Mouse (Mus musculus) limb, embryonic 11.5 days (tissue): ENCODE data around the gene Pcsk5. TPM values are rescaled to one million over a fixed set of nuclear protein-coding genes. Genes with fewer than 3 reads are reported as not detected.

ENCODE experiments used
- ATAC-seq: fragments of 200-750 bp; cut with Nextera tagmentation; 2 replicates; pipeline ENCODE4 v1.8.0; 2017; ENCODE audit warnings: low read depth; ENCODE audit not compliant: insufficient number of reproducible peaks, low FRiP score, low TSS enrichment
- DNase-seq: peaks from one replicate; pipeline ENCODE4 v3.0.0-alpha.2; 2015; ENCODE audit warnings: low spot score
- H3K27ac ChIP-seq: fragments of 300-500 bp; sonication (generic); replicated peaks from 2 replicates; pipeline ENCODE4 v1.5.1; 2014; ENCODE audit warnings: low read depth, mild to moderate bottlenecking, low read length
- H3K27me3 ChIP-seq: fragments of 300-500 bp; sonication (generic); 2 replicates; pipeline ENCODE4 v1.6.1; 2014; ENCODE audit warnings: mild to moderate bottlenecking, low read length, mixed read lengths; ENCODE audit not compliant: control insufficient read depth, insufficient read depth
- H3K36me3 ChIP-seq: fragments of 300-500 bp; sonication (generic); 2 replicates; pipeline ENCODE4 v1.6.1; 2014; ENCODE audit warnings: mild to moderate bottlenecking, low read length, moderate library complexity, mixed read lengths; ENCODE audit not compliant: control insufficient read depth, insufficient read depth
- H3K4me1 ChIP-seq: fragments of 300-500 bp; sonication (generic); 2 replicates; pipeline ENCODE4 v1.6.1; 2014; ENCODE audit warnings: low read length, mixed read lengths; ENCODE audit not compliant: control insufficient read depth, insufficient read depth
- H3K4me2 ChIP-seq: fragments of 300-500 bp; sonication (generic); 2 replicates; pipeline ENCODE4 v1.6.1; 2014; ENCODE audit warnings: low read depth, mild to moderate bottlenecking, moderate library complexity; ENCODE audit not compliant: severe bottlenecking
- H3K4me3 ChIP-seq: fragments of 300-500 bp; sonication (generic); 2 replicates; pipeline ENCODE4 v1.5.1; 2014; ENCODE audit warnings: low read depth, low read length
- H3K9ac ChIP-seq: fragments of 300-500 bp; sonication (generic); 2 replicates; pipeline ENCODE4 v1.6.1; 2014; ENCODE audit warnings: mild to moderate bottlenecking, low read length
- H3K9me3 ChIP-seq: fragments of 300-500 bp; sonication (generic); 2 replicates; pipeline ENCODE4 v1.6.1; 2016; ENCODE audit warnings: low read length; ENCODE audit not compliant: control insufficient read depth
- WGBS: fragments of 180-500 bp; shearing (Covaris S2); extraction: QIAGEN DNeasy Blood & Tissue Kit; methylation state at CpG from one replicate; pipeline ENCODE4 v1.1.7; 2014; 5-methylcytosine and 5-hydroxymethylcytosine counted together
- polyA plus RNA-seq: library from polyadenylated mRNA; unstranded; fragments of >200 nt; fragmentation: Nextera tagmentation; extraction: Ambion mirVana; gene quantifications from 2 replicates; pipeline ENCODE4 v1.2.1, GENCODE M21; 2014

Gene Pcsk5
- polyA plus RNA-seq, 1 experiment from 2014 or later: 10.5 TPM

- WGBS: 62% methylated on average over 6 of the region's 6 CpGs
- no peak overlapping the region for H3K4me2 ChIP-seq
- no peaks in the 10 kb centered on the region for H3K36me3 ChIP-seq
- 0 out of 2 replicates have a peak, but pooled peaks cover 3% of the 10 kb centered on the region for H3K27me3 ChIP-seq
- no peak overlapping the region for H3K4me3 ChIP-seq
- H3K27ac ChIP-seq: no peak overlapping the region
- H3K9me3 ChIP-seq: no peaks in the 10 kb centered on the region
- no peak overlapping the region for H3K9ac ChIP-seq
- ATAC-seq (no peak), DNase-seq (no peak)
- H3K4me1 ChIP-seq: peaks cover 9% of the 10 kb centered on the region; the same call in 1 of the 2 replicates
These were observed 175.2 kb downstream of the Pcsk5 start for GRCm38 (mm10) chr19:17662271-17662670.

DNA sequence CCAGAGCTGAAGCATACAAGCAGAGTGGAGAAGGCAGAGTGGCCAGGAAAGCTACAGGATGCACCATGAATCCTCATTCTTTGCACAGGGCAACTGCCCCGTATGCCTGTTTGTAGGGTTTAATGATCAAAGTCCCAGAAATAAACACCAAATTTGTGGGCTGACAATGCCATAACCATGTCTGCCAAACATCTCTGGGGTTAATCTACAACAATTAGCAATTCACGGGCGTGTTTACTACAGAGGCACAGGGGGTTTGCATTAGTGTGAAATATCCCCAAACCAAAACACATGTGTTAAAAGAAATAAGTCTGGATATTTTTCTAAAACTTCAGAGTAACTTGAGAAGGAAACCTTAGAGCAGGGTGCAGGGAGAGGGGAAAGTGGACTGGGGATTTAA lies 178.1 kb downstream of the Pcsk5 start:
- H3K9me3 ChIP-seq: no peaks in the 10 kb centered on the region
- peak; percentile 44; the same call in 1 of the 2 replicates for ATAC-seq
- no peak overlapping the region for H3K9ac ChIP-seq
- H3K27me3 ChIP-seq: 0 out of 2 replicates have a peak, but pooled peaks cover 3% of the 10 kb centered on the region
- peaks cover 9% of the 10 kb centered on the region; the same call in 1 of the 2 replicates for H3K4me1 ChIP-seq
- WGBS: 13% methylated on average over 3 of the region's 3 CpGs
- H3K4me2 ChIP-seq: no peak overlapping the region
- H3K27ac ChIP-seq: 0 out of 2 replicates have a peak overlapping the region, but pooled peaks have one; percentile 6
- H3K36me3 ChIP-seq: no peaks in the 10 kb centered on the region
- H3K4me3 ChIP-seq: no peak overlapping the region
- DNase-seq: peak; percentile 38

DNA sequence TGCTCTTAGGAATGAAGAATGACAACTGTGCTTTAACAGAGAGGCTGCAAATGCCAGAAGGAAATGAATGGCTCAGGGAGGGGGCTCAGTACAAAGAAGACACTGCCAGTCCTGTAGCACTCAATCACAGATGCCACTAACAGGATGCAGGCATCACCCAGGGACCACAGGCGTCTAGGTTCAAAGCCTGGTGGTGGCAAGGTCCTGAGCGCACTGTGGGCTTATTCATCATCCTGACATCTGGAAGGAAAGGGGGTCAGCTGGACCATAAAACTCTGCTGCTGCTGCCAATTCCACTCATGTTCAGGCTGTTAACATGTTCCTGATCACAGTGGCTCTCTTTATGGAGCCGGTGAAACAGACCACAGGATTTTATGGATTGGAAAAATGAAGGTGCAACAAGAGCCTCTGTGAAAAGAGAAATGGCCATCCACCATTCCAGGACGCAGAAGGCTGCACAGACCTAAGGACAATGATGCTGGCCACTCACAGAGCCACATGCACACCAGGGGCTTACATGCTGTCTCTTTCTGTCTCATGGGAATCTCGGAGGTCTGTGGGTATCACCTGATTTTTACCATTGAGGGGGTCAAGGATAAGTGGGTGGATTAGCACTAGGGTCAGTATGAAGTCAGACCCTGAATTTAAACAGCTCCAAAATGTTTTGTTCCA lies 186.5 kb downstream of the Pcsk5 start:
- H3K9ac ChIP-seq: no peak overlapping the region
- WGBS: 9% methylated on average over 5 of the region's 5 CpGs
- no peak overlapping the region for H3K4me3 ChIP-seq
- no peaks in the 10 kb centered on the region for H3K36me3 ChIP-seq
- no peaks in the 10 kb centered on the region for H3K27me3 ChIP-seq
- H3K9me3 ChIP-seq: no peaks in the 10 kb centered on the region
- DNase-seq (peak; percentile 83), ATAC-seq (peak; percentile 91)
- H3K4me1 ChIP-seq: peaks cover 23% of the 10 kb centered on the region
- H3K27ac ChIP-seq: no peak overlapping the region
- H3K4me2 ChIP-seq: 0 out of 2 replicates have a peak overlapping the region, but pooled peaks have one; percentile 3

GRCm38 (mm10) chr19:17649967-17650366 lies 187.5 kb downstream of the Pcsk5 start:
- H3K4me2 ChIP-seq: no peak overlapping the region
- no peak overlapping the region for H3K27ac ChIP-seq
- ATAC-seq (no peak), DNase-seq (peak; percentile 34)
- H3K9me3 ChIP-seq: no peaks in the 10 kb centered on the region
- H3K36me3 ChIP-seq: no peaks in the 10 kb centered on the region
- H3K9ac ChIP-seq: no peak overlapping the region
- peaks cover 23% of the 10 kb centered on the region for H3K4me1 ChIP-seq
- no peak overlapping the region for H3K4me3 ChIP-seq
- WGBS: 51% methylated on average over 3 of the region's 3 CpGs
- H3K27me3 ChIP-seq: no peaks in the 10 kb centered on the region

DNA sequence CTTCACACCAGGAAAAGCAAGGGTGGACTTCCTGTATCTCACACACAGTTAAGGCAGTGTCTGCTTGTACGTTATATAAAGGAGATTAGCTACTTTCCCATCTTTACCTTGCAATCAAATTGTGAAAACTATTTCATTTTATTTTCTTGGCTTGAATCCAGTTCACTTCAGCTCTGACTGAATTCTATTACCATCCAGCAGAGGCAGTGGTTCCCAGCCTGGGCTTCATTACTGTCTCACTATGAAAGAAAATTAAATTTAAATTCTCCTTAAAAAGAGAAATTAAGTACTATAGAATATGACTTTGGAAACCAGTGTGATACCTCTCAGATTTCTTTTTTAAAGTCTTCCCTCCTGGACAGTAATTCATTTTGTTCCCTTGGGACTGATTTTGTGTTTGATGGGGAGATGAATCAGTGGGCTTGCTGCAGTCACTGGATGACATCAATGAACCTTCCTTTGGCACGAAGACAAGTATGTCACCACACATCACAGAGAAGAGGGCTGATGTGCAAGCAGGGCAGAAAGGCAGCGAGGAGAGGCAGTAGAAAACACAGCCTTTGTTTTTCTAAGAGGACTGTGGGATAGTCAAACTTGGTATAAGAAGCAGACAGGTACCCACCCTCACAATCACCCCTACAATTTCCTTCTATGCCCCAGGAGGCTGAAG lies 194.2 kb downstream of the Pcsk5 start:
- Histone ChIP-seq H3K4me2 (no peak overlapping the region), H3K27ac (no peak overlapping the region), H3K4me3 (no peak overlapping the region), H3K27me3 (no peaks in the 10 kb centered on the region), H3K9me3 (no peaks in the 10 kb centered on the region), H3K9ac (no peak overlapping the region), H3K4me1 (no peaks in the 10 kb centered on the region), H3K36me3 (no peaks in the 10 kb centered on the region)
- ATAC-seq (no peak), DNase-seq (no peak)
- WGBS: 80% methylated on average over 3 of the region's 3 CpGs

- H3K9ac ChIP-seq: no peak overlapping the region
- H3K9me3 ChIP-seq: no peaks in the 10 kb centered on the region
- H3K27me3 ChIP-seq: no peaks in the 10 kb centered on the region
- 58% methylated on average over 6 of the region's 6 CpGs for WGBS
- H3K4me3 ChIP-seq: no peak overlapping the region
- H3K4me1 ChIP-seq: no peaks in the 10 kb centered on the region
- DNase-seq (no peak), ATAC-seq (no peak)
- H3K4me2 ChIP-seq: no peak overlapping the region
- H3K36me3 ChIP-seq: no peaks in the 10 kb centered on the region
- H3K27ac ChIP-seq: no peak overlapping the region
These were observed 201.4 kb downstream of the Pcsk5 start for GRCm38 (mm10) chr19:17635984-17636383.

DNA sequence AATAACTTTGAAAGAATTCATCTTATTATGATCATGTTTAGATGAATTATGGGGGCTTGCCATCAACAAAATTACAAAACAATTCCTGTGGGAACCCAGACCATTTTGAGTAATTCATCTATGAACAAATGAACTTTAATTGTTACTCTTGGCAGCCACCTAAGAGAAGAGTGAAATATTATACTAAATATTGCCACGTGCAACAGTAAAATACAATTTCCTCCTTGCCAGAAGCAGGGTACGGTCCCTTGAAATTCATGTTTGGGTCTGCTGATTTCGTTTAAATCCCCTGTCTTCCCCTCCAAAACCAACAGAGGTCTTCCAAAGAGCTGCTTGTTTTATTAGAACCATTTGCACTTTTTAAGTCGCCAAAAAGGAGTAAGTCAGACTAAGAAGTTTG lies 221.8 kb downstream of the Pcsk5 start:
- no peaks in the 10 kb centered on the region for H3K27me3 ChIP-seq
- no peak overlapping the region for H3K4me3 ChIP-seq
- H3K4me1 ChIP-seq: no peaks in the 10 kb centered on the region
- no peak overlapping the region for H3K9ac ChIP-seq
- H3K36me3 ChIP-seq: no peaks in the 10 kb centered on the region
- no peak overlapping the region for H3K4me2 ChIP-seq
- no peak for ATAC-seq
- DNase-seq: no peak
- WGBS: 61% methylated on average over 4 of the region's 4 CpGs
- no peaks in the 10 kb centered on the region for H3K9me3 ChIP-seq
- no peak overlapping the region for H3K27ac ChIP-seq

- DNase-seq (no peak), ATAC-seq (no peak)
- WGBS: 61% methylated on average over 1 of the region's 1 CpGs
- H3K9me3 ChIP-seq: no peaks in the 10 kb centered on the region
- H3K9ac ChIP-seq: no peak overlapping the region
- no peak overlapping the region for H3K4me2 ChIP-seq
- no peaks in the 10 kb centered on the region for H3K27me3 ChIP-seq
- no peaks in the 10 kb centered on the region for H3K36me3 ChIP-seq
- H3K4me1 ChIP-seq: no peaks in the 10 kb centered on the region
- H3K4me3 ChIP-seq: no peak overlapping the region
- no peak overlapping the region for H3K27ac ChIP-seq
These were observed 230.9 kb downstream of the Pcsk5 start for GRCm38 (mm10) chr19:17606510-17606909.
